18 mouse cellular contexts compared by ENCODE assay signal in the genomic region with DNA sequence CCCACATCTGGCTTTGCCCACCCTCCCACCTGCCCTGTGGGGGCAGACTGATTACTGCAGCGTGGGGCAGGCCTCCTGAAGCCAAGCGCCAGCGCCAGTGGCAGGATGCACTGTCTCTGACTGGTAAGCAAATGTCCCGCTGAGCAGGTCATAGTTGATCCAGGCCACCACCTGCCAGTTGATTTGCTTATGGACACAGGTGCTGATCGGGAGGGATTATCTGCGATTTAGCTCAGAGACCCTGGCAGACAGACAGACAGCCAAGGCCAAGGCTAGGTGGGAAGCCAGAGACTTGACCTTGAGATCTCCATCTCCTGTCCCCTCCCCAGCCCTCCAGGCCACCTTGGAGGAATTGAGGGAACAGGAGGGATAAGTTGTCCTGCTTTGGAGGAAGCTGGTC.
"Had no signal": no experiment of that assay in that cellular context is flagged by ENCODE, and none has a peak within 500 bp of the region (broad histone marks: within the 10 kb centered on the region; RNA-seq: fewer than 3 reads in every experiment).

No protein-coding gene starts in this region.

- H3K27me3 ChIP-seq: hindbrain, embryonic 15.5 days had no signal

- H3K4me1 ChIP-seq: liver, embryonic 13.5 days had no signal

- H3K9ac ChIP-seq: heart, embryonic 12.5 days; hindbrain, embryonic 13.5 days; hindbrain, embryonic 15.5 days; liver, embryonic 13.5 days had no signal

- H3K9me3 ChIP-seq: heart, embryonic 10.5 days; hindbrain, embryonic 13.5 days; hindbrain, embryonic 15.5 days had no signal

- H3K36me3 ChIP-seq: heart, embryonic 10.5 days; heart, embryonic 12.5 days; hindbrain, embryonic 13.5 days; hindbrain, embryonic 15.5 days; liver, embryonic 13.5 days had no signal

- DNase-seq: gastrocnemius, postnatal 14 days; kidney, adult 18-20 months; kidney, adult 8-10 months; kidney, postnatal 10 days; kidney, postnatal 25 days; kidney, postnatal 4 days; left cerebral cortex, postnatal 4 days; liver; liver, embryonic 13.5 days had no signal

- H3K4me2 ChIP-seq: heart, embryonic 12.5 days; hindbrain, embryonic 13.5 days; hindbrain, embryonic 15.5 days; liver, embryonic 11.5 days; liver, embryonic 13.5 days had no signal

- ATAC-seq: hindbrain, postnatal 0 days; intestine, embryonic 16.5 days had no signal

- H3K27ac ChIP-seq: heart, embryonic 10.5 days; hindbrain, embryonic 15.5 days; hindbrain, postnatal 0 days; layer of hippocampus, adult 2 months; left cerebral cortex, adult 2 months; liver, embryonic 13.5 days had no signal

- H3K4me3 ChIP-seq: heart, embryonic 10.5 days; heart, embryonic 12.5 days; hindbrain, embryonic 13.5 days; hindbrain, embryonic 15.5 days; layer of hippocampus, adult 2 months; left cerebral cortex, adult 2 months; liver, embryonic 13.5 days had no signal
